Mouse (Mus musculus) skeletal muscle tissue, postnatal 0 days (tissue): ENCODE measurements around the gene Ccdc91. TPM values are rescaled to one million over a fixed set of nuclear protein-coding genes. Genes with fewer than 3 reads are reported as not detected.

ENCODE experiments used
- polyA plus RNA-seq: library from polyadenylated mRNA; unstranded; fragments of >200 nt; fragmentation: Nextera tagmentation; extraction: Ambion mirVana; gene quantifications from 2 replicates; pipeline ENCODE4 v1.2.1, GENCODE M21; 2015

Gene Ccdc91
- 33.8 and 34.8 TPM in 2 replicates for polyA plus RNA-seq

GRCm38 (mm10) chr6:147475727-147476613, at the start of gene Ccdc91:
TSS of gene Ccdc91 (plus strand) at chr6:147475828.

Other genes starting within 250 kb of the Ccdc91 start
- 0.76 and 1.0 TPM in 2 replicates for gene Pthlh, start 211.6 kb upstream of the Ccdc91 start, polyA plus RNA-seq